Mouse (Mus musculus) forebrain, embryonic 11.5 days (tissue): Measurements from ENCODE around the gene Ttll2. TPM values are rescaled to one million over a fixed set of nuclear protein-coding genes. Genes with fewer than 3 reads are reported as not detected.
"Not testable (repeated sequence)": the region's sequence is repeated elsewhere in the genome, so short reads cannot be mapped to it uniquely, and the experiment has no call there.

ENCODE experiments used
- ATAC-seq: fragments of 200-750 bp; cut with Nextera tagmentation; replicated peaks from 2 replicates; pipeline ENCODE4 v1.8.0; 2017; ENCODE audit warnings: moderate TSS enrichment; ENCODE audit not compliant: low FRiP score
- DNase-seq: peaks from one replicate; pipeline ENCODE4 v3.0.0-alpha.2; 2017; ENCODE audit warnings: low spot score
- H3K27ac ChIP-seq: fragments of 300-500 bp; sonication (generic); 2 replicates; pipeline ENCODE4 v1.5.1; 2014; ENCODE audit warnings: low read depth, low read length
- H3K27me3 ChIP-seq: fragments of 300-500 bp; sonication (generic); 2 replicates; pipeline ENCODE4 v1.6.1; 2014; ENCODE audit warnings: mild to moderate bottlenecking, low read length, mixed read lengths; ENCODE audit not compliant: control insufficient read depth, insufficient read depth
- H3K36me3 ChIP-seq: fragments of 300-500 bp; sonication (generic); 2 replicates; pipeline ENCODE4 v1.6.1; 2014; ENCODE audit warnings: mild to moderate bottlenecking, low read length, moderate library complexity, mixed read lengths; ENCODE audit not compliant: control insufficient read depth, insufficient read depth
- H3K4me1 ChIP-seq: fragments of 300-500 bp; sonication (generic); replicated peaks from 2 replicates; pipeline ENCODE4 v1.6.1; 2014; ENCODE audit warnings: low read length, mixed read lengths; ENCODE audit not compliant: control insufficient read depth, insufficient read depth
- H3K4me2 ChIP-seq: fragments of 300-500 bp; sonication (generic); 2 replicates; pipeline ENCODE4 v1.6.1; 2014; ENCODE audit warnings: low read depth, mild to moderate bottlenecking, low read length, moderate library complexity, mixed read lengths; ENCODE audit not compliant: severe bottlenecking
- H3K4me3 ChIP-seq: fragments of 300-500 bp; sonication (generic); 2 replicates; pipeline ENCODE4 v1.5.1; 2014; ENCODE audit warnings: low read depth, low read length
- H3K9ac ChIP-seq: fragments of 300-500 bp; sonication (generic); 2 replicates; pipeline ENCODE4 v1.6.1; 2014; ENCODE audit warnings: low read length
- H3K9me3 ChIP-seq: fragments of 300-500 bp; sonication (generic); 2 replicates; pipeline ENCODE4 v1.6.1; 2016; ENCODE audit warnings: low read length, mixed read lengths; ENCODE audit not compliant: control insufficient read depth
- WGBS: fragments of 180-500 bp; shearing (Covaris S2); extraction: QIAGEN DNeasy Blood & Tissue Kit; methylation state at CpG from one replicate; pipeline ENCODE4 v1.1.7; 2014; 5-methylcytosine and 5-hydroxymethylcytosine counted together
- polyA plus RNA-seq: library from polyadenylated mRNA; unstranded; fragments of >200 nt; fragmentation: Nextera tagmentation; extraction: Ambion mirVana; gene quantifications from 2 replicates; pipeline ENCODE4 v1.2.1, GENCODE M21; 2014

The Ttll2 gene
- polyA plus RNA-seq, 1 experiment from 2014 or later, result not detected

DNA sequence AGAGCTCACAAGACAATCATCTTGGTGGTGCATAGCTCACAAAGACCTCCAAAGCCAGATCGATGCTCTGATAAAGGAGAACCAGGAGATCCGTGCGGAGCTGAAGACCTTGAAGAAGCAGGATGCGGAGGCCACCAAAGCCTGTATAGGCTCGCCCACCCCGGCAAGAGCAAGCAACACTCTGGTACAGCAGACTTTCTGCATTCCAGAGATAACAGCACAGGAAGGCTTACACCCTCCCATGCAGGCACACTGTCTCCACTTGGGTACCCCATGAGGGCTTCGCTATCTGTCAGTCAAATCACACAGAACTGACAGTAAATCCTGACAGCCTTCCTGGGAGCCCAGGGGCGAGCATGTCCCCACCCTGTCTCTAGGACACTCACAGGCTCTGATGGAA lies 26.1 kb downstream of the Ttll2 start:
- H3K9ac ChIP-seq, H3K4me2 ChIP-seq, H3K27me3 ChIP-seq, H3K4me3 ChIP-seq, H3K4me1 ChIP-seq, H3K27ac ChIP-seq, H3K36me3 ChIP-seq, ATAC-seq, H3K9me3 ChIP-seq, DNase-seq: not testable (repeated sequence)
- 76% methylated on average over 5 of the region's 8 CpGs for WGBS

DNA sequence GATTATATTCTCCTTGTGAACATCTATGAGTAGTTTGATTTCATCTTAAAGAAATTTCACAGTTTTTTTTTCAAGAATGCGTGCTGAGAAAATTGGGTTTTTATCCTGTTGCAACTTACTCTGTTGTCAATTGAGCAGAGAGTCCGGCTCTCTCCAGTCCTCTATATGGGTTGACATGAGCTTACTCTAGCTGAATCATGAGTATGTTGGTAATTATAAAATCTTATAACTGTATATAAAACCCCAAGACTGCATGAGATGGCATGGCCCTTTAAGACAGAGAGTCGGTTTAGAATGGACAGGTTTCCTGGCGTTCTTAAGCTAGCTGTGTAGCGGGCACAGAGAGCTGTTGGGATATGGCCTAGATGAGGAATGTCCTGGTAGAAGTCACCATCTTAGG lies 28.1 kb downstream of the Ttll2 start, which contains the start of gene Tcp10a:
Tcp10a (plus strand) TSS at position 301 of the 400 bp plus-strand sequence.
- not testable (repeated sequence) for H3K4me1 ChIP-seq, ATAC-seq
- WGBS, result 91% methylated on average over 3 of the region's 5 CpGs

DNA sequence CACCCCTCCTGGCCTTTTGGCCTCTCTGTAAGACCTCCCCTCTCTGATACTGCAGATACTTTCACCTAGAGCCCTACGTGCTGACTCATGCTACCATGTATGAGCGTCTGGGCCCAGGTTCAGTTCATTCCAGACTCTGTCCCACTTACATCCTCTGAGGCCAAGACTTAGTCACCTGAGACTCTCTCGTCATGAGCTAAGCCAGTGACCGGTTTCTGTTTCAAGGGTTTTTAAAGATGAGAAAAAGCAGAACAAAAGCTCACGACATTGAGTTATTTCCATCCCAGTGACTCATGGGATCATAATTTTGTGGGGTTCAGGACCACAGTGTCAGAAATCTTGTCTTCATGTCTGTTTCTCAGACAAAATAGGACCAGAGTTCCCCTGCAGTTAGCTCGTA lies 32.7 kb downstream of the Ttll2 start:
- ATAC-seq, H3K4me2 ChIP-seq, H3K36me3 ChIP-seq, H3K9me3 ChIP-seq, H3K27me3 ChIP-seq, DNase-seq, H3K4me1 ChIP-seq, H3K4me3 ChIP-seq, H3K9ac ChIP-seq, H3K27ac ChIP-seq: not testable (repeated sequence)
- WGBS, result 88% methylated on average over 6 of the region's 6 CpGs

More for the DNA sequence above, 28.1 kb downstream of the Ttll2 start, which contains the start of gene Tcp10a:
- H3K27ac ChIP-seq, H3K4me2 ChIP-seq, H3K27me3 ChIP-seq, H3K36me3 ChIP-seq, H3K4me3 ChIP-seq, H3K9me3 ChIP-seq, H3K9ac ChIP-seq, DNase-seq: not testable (repeated sequence)

DNA sequence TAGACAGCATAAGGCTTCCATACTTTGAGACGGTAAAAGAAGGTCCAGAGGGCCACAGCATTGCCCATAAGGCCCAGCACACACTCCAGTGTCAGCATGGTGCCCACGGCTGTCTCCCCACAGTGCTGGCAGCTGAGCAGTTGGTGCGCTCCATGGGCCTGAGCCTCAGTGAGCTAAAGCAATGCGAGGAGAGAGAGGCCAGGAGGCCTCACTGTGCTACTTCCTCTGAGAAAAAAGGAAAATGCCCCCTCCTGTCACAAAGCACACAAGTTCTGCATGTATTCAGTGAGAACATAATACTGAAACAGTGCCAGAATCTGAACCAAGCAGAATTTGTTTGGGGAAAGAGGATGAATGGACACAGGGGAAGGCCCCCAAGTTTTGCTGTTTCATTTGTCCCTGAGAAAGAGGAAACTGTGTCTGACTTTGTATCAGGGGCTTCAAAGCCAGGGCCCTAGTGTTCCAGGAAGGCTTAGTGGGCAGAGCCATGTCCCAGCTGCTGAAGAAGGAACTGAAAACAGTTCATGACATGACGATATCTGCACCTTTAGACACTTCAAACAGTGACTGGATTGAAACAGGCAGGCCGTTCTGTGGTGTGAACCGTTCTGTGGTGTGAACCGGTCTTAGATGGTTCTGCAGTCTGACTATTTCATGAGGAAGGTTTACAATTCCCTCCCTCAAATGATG lies 36.7 kb downstream of the Ttll2 start:
- H3K4me2 ChIP-seq, ATAC-seq, H3K9me3 ChIP-seq, H3K4me1 ChIP-seq, H3K27ac ChIP-seq, DNase-seq, H3K36me3 ChIP-seq, H3K9ac ChIP-seq, H3K4me3 ChIP-seq, H3K27me3 ChIP-seq: not testable (repeated sequence)
- 93% methylated on average over 6 of the region's 8 CpGs for WGBS

DNA sequence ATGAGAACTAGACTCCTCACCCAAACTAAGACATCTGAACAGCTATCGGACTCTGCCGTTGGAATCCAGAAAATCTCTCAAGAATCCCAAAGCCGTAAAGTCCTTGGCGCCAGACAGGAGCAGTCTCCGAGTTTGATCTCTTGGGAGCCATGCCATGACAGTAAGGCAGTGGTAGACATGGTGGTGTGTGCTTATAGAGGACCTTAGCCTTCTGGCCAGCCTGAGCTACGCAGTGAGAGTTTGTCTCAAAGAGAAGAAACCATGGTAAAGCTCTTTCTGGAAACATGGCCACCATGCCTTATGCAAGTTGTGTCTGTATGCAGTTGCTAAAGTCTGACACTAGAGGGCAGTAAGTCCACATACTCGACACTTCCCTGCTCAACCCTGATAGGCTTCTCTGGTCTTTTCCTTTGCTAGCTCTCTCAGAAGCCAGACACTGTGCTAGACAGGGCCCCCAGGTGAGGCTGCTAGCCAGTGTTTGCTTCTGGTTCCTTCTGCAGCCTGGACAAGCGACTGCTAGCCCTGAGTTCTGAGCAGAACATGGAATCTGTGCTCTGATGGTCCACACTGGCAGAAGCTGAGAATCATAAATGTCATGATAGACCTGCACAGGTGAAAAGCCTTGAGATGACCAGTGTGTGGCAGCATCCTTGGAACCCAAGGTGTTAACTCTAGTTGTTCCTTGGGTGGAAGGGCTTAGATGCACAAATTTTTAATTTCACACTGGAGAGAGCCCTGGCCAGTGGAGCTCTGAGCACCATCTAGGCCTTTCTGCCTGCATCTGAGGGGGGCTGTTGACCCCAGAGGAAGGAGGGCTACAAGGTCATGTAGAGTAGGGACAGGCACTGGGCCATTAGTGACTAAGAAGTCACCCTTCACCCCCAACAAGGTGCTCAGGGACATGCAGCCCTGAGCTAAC lies 46.0 kb downstream of the Ttll2 start:
- not testable (repeated sequence) for H3K4me3 ChIP-seq, H3K9ac ChIP-seq, DNase-seq, H3K27ac ChIP-seq, H3K4me1 ChIP-seq, H3K27me3 ChIP-seq, H3K9me3 ChIP-seq, H3K4me2 ChIP-seq, H3K36me3 ChIP-seq
- ATAC-seq, result peak; percentile 24; the same call in 1 of the 2 replicates
- WGBS, result 66% methylated on average over 8 of the region's 8 CpGs

Other genes with a start within 250 kb of the Ttll2 start
- gene Rps6ka2, start 182.6 kb downstream of the Ttll2 start, polyA plus RNA-seq, result 25.5 and 27.0 TPM in 2 replicates
- gene Tcp10a, start 28.1 kb downstream of the Ttll2 start, polyA plus RNA-seq, result 0.17 TPM in 1 of 2 replicates, not detected in the other
- not detected in 2 replicates for gene Gm49630, start 19.3 kb upstream of the Ttll2 start, polyA plus RNA-seq
- gene Unc93a2, start 32.8 kb upstream of the Ttll2 start, polyA plus RNA-seq, result not detected in 2 replicates